Mouse (Mus musculus): ENCODE measurements around the gene Malrd1. TPM values are rescaled to one million over a fixed set of nuclear protein-coding genes. Genes with fewer than 3 reads are reported as not detected.

Malrd1 gene
- polyA plus RNA-seq, 1 experiment from 2014 or later: not detected

- WGBS: 38% methylated on average over 1 of the region's 1 CpGs
- Histone ChIP-seq H3K27ac (replicated peaks; ENCODE audit: low read depth, low read length) (no peak overlapping the region), H3K9ac (ENCODE audit: low read depth, low read length) (no peak overlapping the region), H3K9me3 (ENCODE audit: control insufficient read depth, low read length) (no peaks in the 10 kb centered on the region), H3K27me3 (replicated peaks; ENCODE audit: control insufficient read depth, insufficient read depth, low read length) (no peaks in the 10 kb centered on the region), H3K4me1 (ENCODE audit: control insufficient read depth, insufficient read depth, low read length) (no peaks in the 10 kb centered on the region), H3K36me3 (ENCODE audit: control insufficient read depth, insufficient read depth, low read length) (no peaks in the 10 kb centered on the region), H3K4me3 (ENCODE audit: low read depth, low read length) (no peak overlapping the region), H3K4me2 (ENCODE audit: low read depth, low read length) (no peak overlapping the region)
- DNase-seq (ENCODE audit: low spot score): peak; percentile 72
- peak; percentile 12; the same call in 1 of the 2 replicates for ATAC-seq (ENCODE audit: low read depth)
Measured at GRCm38 (mm10) chr2:16147999-16148398, 621.7 kb downstream of the Malrd1 start.

GRCm38 (mm10) chr2:16152623-16153022 lies 626.3 kb downstream of the Malrd1 start:
- H3K36me3 ChIP-seq (ENCODE audit: control insufficient read depth, insufficient read depth, low read length): no peaks in the 10 kb centered on the region
- no peak overlapping the region for H3K4me2 ChIP-seq (ENCODE audit: low read depth, low read length)
- H3K9ac ChIP-seq (ENCODE audit: low read depth, low read length): no peak overlapping the region
- peak; percentile 60 for DNase-seq (ENCODE audit: low spot score)
- no peaks in the 10 kb centered on the region for H3K4me1 ChIP-seq (ENCODE audit: control insufficient read depth, insufficient read depth, low read length)
- no peak overlapping the region for H3K27ac ChIP-seq (replicated peaks; ENCODE audit: low read depth, low read length)
- H3K27me3 ChIP-seq (replicated peaks; ENCODE audit: control insufficient read depth, insufficient read depth, low read length): no peaks in the 10 kb centered on the region
- no peak for ATAC-seq (ENCODE audit: low read depth)
- no peak overlapping the region for H3K4me3 ChIP-seq (ENCODE audit: low read depth, low read length)
- no peaks in the 10 kb centered on the region for H3K9me3 ChIP-seq (ENCODE audit: control insufficient read depth, low read length)

- 76% methylated on average over 5 of the region's 5 CpGs for WGBS
- H3K4me3 ChIP-seq (ENCODE audit: low read depth, low read length): no peak overlapping the region
- no peak for ATAC-seq (ENCODE audit: low read depth)
Measured at GRCm38 (mm10) chr2:16163246-16163989, 637.1 kb downstream of the Malrd1 start.

GRCm38 (mm10) chr2:16168611-16169010 lies 642.3 kb downstream of the Malrd1 start:
- ATAC-seq (ENCODE audit: low read depth) (no peak), DNase-seq (ENCODE audit: low spot score) (peak; percentile 23)
- H3K4me1 ChIP-seq (ENCODE audit: control insufficient read depth, insufficient read depth, low read length): no peaks in the 10 kb centered on the region
- H3K9ac ChIP-seq (ENCODE audit: low read depth, low read length): no peak overlapping the region
- no peaks in the 10 kb centered on the region for H3K36me3 ChIP-seq (ENCODE audit: control insufficient read depth, insufficient read depth, low read length)
- H3K9me3 ChIP-seq (ENCODE audit: control insufficient read depth, low read length): no peaks in the 10 kb centered on the region
- H3K27me3 ChIP-seq (replicated peaks; ENCODE audit: control insufficient read depth, insufficient read depth, low read length): no peaks in the 10 kb centered on the region
- no peak overlapping the region for H3K4me2 ChIP-seq (ENCODE audit: low read depth, low read length)
- H3K4me3 ChIP-seq (ENCODE audit: low read depth, low read length): no peak overlapping the region
- H3K27ac ChIP-seq (replicated peaks; ENCODE audit: low read depth, low read length): no peak overlapping the region
- 45% methylated on average over 2 of the region's 2 CpGs for WGBS

More at GRCm38 (mm10) chr2:16163246-16163989, 637.1 kb downstream of the Malrd1 start:
- Histone ChIP-seq H3K36me3 (ENCODE audit: control insufficient read depth, insufficient read depth, low read length) (no peaks in the 10 kb centered on the region), H3K4me1 (ENCODE audit: control insufficient read depth, insufficient read depth, low read length) (no peaks in the 10 kb centered on the region), H3K9ac (ENCODE audit: low read depth, low read length) (no peak overlapping the region), H3K4me2 (ENCODE audit: low read depth, low read length) (no peak overlapping the region), H3K9me3 (ENCODE audit: control insufficient read depth, low read length) (no peaks in the 10 kb centered on the region), H3K27me3 (replicated peaks; ENCODE audit: control insufficient read depth, insufficient read depth, low read length) (no peaks in the 10 kb centered on the region), H3K27ac (replicated peaks; ENCODE audit: low read depth, low read length) (no peak overlapping the region)
- DNase-seq (ENCODE audit: low spot score): no peak

GRCm38 (mm10) chr2:16172086-16172485 lies 645.8 kb downstream of the Malrd1 start:
- Histone ChIP-seq H3K9me3 (ENCODE audit: control insufficient read depth, low read length) (no peaks in the 10 kb centered on the region), H3K4me2 (ENCODE audit: low read depth, low read length) (no peak overlapping the region), H3K4me3 (ENCODE audit: low read depth, low read length) (no peak overlapping the region), H3K4me1 (ENCODE audit: control insufficient read depth, insufficient read depth, low read length) (no peaks in the 10 kb centered on the region), H3K9ac (ENCODE audit: low read depth, low read length) (no peak overlapping the region), H3K27me3 (replicated peaks; ENCODE audit: control insufficient read depth, insufficient read depth, low read length) (no peaks in the 10 kb centered on the region), H3K36me3 (ENCODE audit: control insufficient read depth, insufficient read depth, low read length) (no peaks in the 10 kb centered on the region), H3K27ac (replicated peaks; ENCODE audit: low read depth, low read length) (no peak overlapping the region)
- ATAC-seq (ENCODE audit: low read depth): no peak
- no peak for DNase-seq (ENCODE audit: low spot score)

GRCm38 (mm10) chr2:16173355-16173754 lies 647.1 kb downstream of the Malrd1 start:
- no peak overlapping the region for H3K9ac ChIP-seq (ENCODE audit: low read depth, low read length)
- H3K4me1 ChIP-seq (ENCODE audit: control insufficient read depth, insufficient read depth, low read length): no peaks in the 10 kb centered on the region
- no peak overlapping the region for H3K4me3 ChIP-seq (ENCODE audit: low read depth, low read length)
- H3K27me3 ChIP-seq (replicated peaks; ENCODE audit: control insufficient read depth, insufficient read depth, low read length): no peaks in the 10 kb centered on the region
- H3K36me3 ChIP-seq (ENCODE audit: control insufficient read depth, insufficient read depth, low read length): no peaks in the 10 kb centered on the region
- H3K9me3 ChIP-seq (ENCODE audit: control insufficient read depth, low read length): no peaks in the 10 kb centered on the region
- DNase-seq (ENCODE audit: low spot score) (no peak), ATAC-seq (ENCODE audit: low read depth) (no peak)
- WGBS: 23% methylated on average over 2 of the region's 2 CpGs
- H3K4me2 ChIP-seq (ENCODE audit: low read depth, low read length): no peak overlapping the region
- H3K27ac ChIP-seq (replicated peaks; ENCODE audit: low read depth, low read length): no peak overlapping the region

- no peak overlapping the region for H3K4me2 ChIP-seq (ENCODE audit: low read depth, low read length)
- DNase-seq (ENCODE audit: low spot score) (peak; percentile 27), ATAC-seq (ENCODE audit: low read depth) (no peak)
- no peak overlapping the region for H3K4me3 ChIP-seq (ENCODE audit: low read depth, low read length)
- H3K36me3 ChIP-seq (ENCODE audit: control insufficient read depth, insufficient read depth, low read length): no peaks in the 10 kb centered on the region
- no peaks in the 10 kb centered on the region for H3K27me3 ChIP-seq (replicated peaks; ENCODE audit: control insufficient read depth, insufficient read depth, low read length)
- H3K27ac ChIP-seq (replicated peaks; ENCODE audit: low read depth, low read length): no peak overlapping the region
- WGBS: 27% methylated on average over 2 of the region's 2 CpGs
- no peak overlapping the region for H3K9ac ChIP-seq (ENCODE audit: low read depth, low read length)
- no peaks in the 10 kb centered on the region for H3K4me1 ChIP-seq (ENCODE audit: control insufficient read depth, insufficient read depth, low read length)
- no peaks in the 10 kb centered on the region for H3K9me3 ChIP-seq (ENCODE audit: control insufficient read depth, low read length)
Measured at GRCm38 (mm10) chr2:16182140-16182539, 655.9 kb downstream of the Malrd1 start.

GRCm38 (mm10) chr2:16183158-16183557 lies 656.9 kb downstream of the Malrd1 start:
- H3K36me3 ChIP-seq (ENCODE audit: control insufficient read depth, insufficient read depth, low read length): no peaks in the 10 kb centered on the region
- no peaks in the 10 kb centered on the region for H3K4me1 ChIP-seq (ENCODE audit: control insufficient read depth, insufficient read depth, low read length)
- H3K4me2 ChIP-seq (ENCODE audit: low read depth, low read length): no peak overlapping the region
- H3K27me3 ChIP-seq (replicated peaks; ENCODE audit: control insufficient read depth, insufficient read depth, low read length): no peaks in the 10 kb centered on the region
- no peaks in the 10 kb centered on the region for H3K9me3 ChIP-seq (ENCODE audit: control insufficient read depth, low read length)
- ATAC-seq (ENCODE audit: low read depth) (no peak), DNase-seq (ENCODE audit: low spot score) (no peak)
- H3K27ac ChIP-seq (replicated peaks; ENCODE audit: low read depth, low read length): no peak overlapping the region
- no peak overlapping the region for H3K4me3 ChIP-seq (ENCODE audit: low read depth, low read length)
- 89% methylated on average over 2 of the region's 2 CpGs for WGBS
- H3K9ac ChIP-seq (ENCODE audit: low read depth, low read length): no peak overlapping the region

GRCm38 (mm10) chr2:16210016-16210415 lies 683.7 kb downstream of the Malrd1 start:
- Histone ChIP-seq H3K27me3 (replicated peaks; ENCODE audit: control insufficient read depth, insufficient read depth, low read length) (no peaks in the 10 kb centered on the region), H3K36me3 (ENCODE audit: control insufficient read depth, insufficient read depth, low read length) (no peaks in the 10 kb centered on the region), H3K9me3 (ENCODE audit: control insufficient read depth, low read length) (no peaks in the 10 kb centered on the region), H3K27ac (replicated peaks; ENCODE audit: low read depth, low read length) (no peak overlapping the region), H3K4me3 (ENCODE audit: low read depth, low read length) (no peak overlapping the region), H3K9ac (ENCODE audit: low read depth, low read length) (no peak overlapping the region), H3K4me2 (ENCODE audit: low read depth, low read length) (no peak overlapping the region), H3K4me1 (ENCODE audit: control insufficient read depth, insufficient read depth, low read length) (no peaks in the 10 kb centered on the region)
- no peak for ATAC-seq (ENCODE audit: low read depth)
- 73% methylated on average over 2 of the region's 2 CpGs for WGBS
- peak; percentile 22 for DNase-seq (ENCODE audit: low spot score)
